Mouse (Mus musculus): ENCODE results near the gene Wapl. TPM values are rescaled to one million over a fixed set of nuclear protein-coding genes. Genes with fewer than 3 reads are reported as not detected.

The Wapl gene
- polyA plus RNA-seq, 1 experiment from 2014 or later, result 10.4 TPM

- no peaks in the 10 kb centered on the region for H3K36me3 ChIP-seq (ENCODE audit: control insufficient read depth, insufficient read depth, low read length)
- H3K27me3 ChIP-seq (replicated peaks; ENCODE audit: control insufficient read depth, insufficient read depth, low read length), result peaks cover 15% of the 10 kb centered on the region
- ATAC-seq, result no peak
- peaks cover 10% of the 10 kb centered on the region for H3K4me1 ChIP-seq (ENCODE audit: control insufficient read depth, insufficient read depth, low read depth, low read length)
- 12% methylated on average over 22 of the region's 22 CpGs for WGBS
- H3K4me2 ChIP-seq (ENCODE audit: low read length), result peak overlapping the region; percentile 85
- H3K4me3 ChIP-seq (ENCODE audit: low read length), result peak overlapping the region; percentile 46
- H3K9ac ChIP-seq (ENCODE audit: low read depth, low read length), result no peak overlapping the region
- no peak overlapping the region for H3K27ac ChIP-seq (ENCODE audit: low read depth, low read length)
- H3K9me3 ChIP-seq (ENCODE audit: control insufficient read depth, low read length), result no peaks in the 10 kb centered on the region
These were observed 12.7 kb upstream of the Wapl start for GRCm38 (mm10) chr14:34660788-34661591.

GRCm38 (mm10) chr14:34661621-34662477 is 11.9 kb upstream of the Wapl start:
- peaks cover 15% of the 10 kb centered on the region for H3K27me3 ChIP-seq (replicated peaks; ENCODE audit: control insufficient read depth, insufficient read depth, low read length)

GRCm38 (mm10) chr14:34662478-34662826 is 11.3 kb upstream of the Wapl start:
- no peaks in the 10 kb centered on the region for H3K9me3 ChIP-seq (ENCODE audit: control insufficient read depth, low read length)
- no peaks in the 10 kb centered on the region for H3K36me3 ChIP-seq (ENCODE audit: control insufficient read depth, insufficient read depth, low read length)
- H3K9ac ChIP-seq (ENCODE audit: low read depth, low read length), result peak overlapping the region; percentile 60
- 7% methylated on average over 4 of the region's 4 CpGs for WGBS
- H3K4me2 ChIP-seq (ENCODE audit: low read length), result peak overlapping the region; percentile 85
- peaks cover 15% of the 10 kb centered on the region for H3K27me3 ChIP-seq (replicated peaks; ENCODE audit: control insufficient read depth, insufficient read depth, low read length)
- H3K4me1 ChIP-seq (ENCODE audit: control insufficient read depth, insufficient read depth, low read depth, low read length), result peaks cover 10% of the 10 kb centered on the region
- peak overlapping the region; percentile 46 for H3K4me3 ChIP-seq (ENCODE audit: low read length)
- no peak overlapping the region for H3K27ac ChIP-seq (ENCODE audit: low read depth, low read length)
- ATAC-seq, result 0 out of 2 replicates have a peak, but pooled peaks have one; percentile 50

More at GRCm38 (mm10) chr14:34661621-34662477, 11.9 kb upstream of the Wapl start:
- Histone ChIP-seq H3K27ac (ENCODE audit: low read depth, low read length) (no peak overlapping the region), H3K4me1 (ENCODE audit: control insufficient read depth, insufficient read depth, low read depth, low read length) (peaks cover 10% of the 10 kb centered on the region), H3K9me3 (ENCODE audit: control insufficient read depth, low read length) (no peaks in the 10 kb centered on the region), H3K4me2 (ENCODE audit: low read length) (peak overlapping the region; percentile 85), H3K4me3 (ENCODE audit: low read length) (peak overlapping the region; percentile 46), H3K36me3 (ENCODE audit: control insufficient read depth, insufficient read depth, low read length) (no peaks in the 10 kb centered on the region), H3K9ac (ENCODE audit: low read depth, low read length) (peak overlapping the region; percentile 60)
- ATAC-seq, result 0 out of 2 replicates have a peak, but pooled peaks have one; percentile 52
- under 1% methylated on average over 37 of the region's 39 CpGs for WGBS

GRCm38 (mm10) chr14:34663381-34663780 is 10.3 kb upstream of the Wapl start:
- Histone ChIP-seq H3K9ac (ENCODE audit: low read depth, low read length) (no peak overlapping the region), H3K9me3 (ENCODE audit: control insufficient read depth, low read length) (no peaks in the 10 kb centered on the region), H3K4me1 (ENCODE audit: control insufficient read depth, insufficient read depth, low read depth, low read length) (peaks cover 10% of the 10 kb centered on the region), H3K27me3 (replicated peaks; ENCODE audit: control insufficient read depth, insufficient read depth, low read length) (peaks cover 15% of the 10 kb centered on the region), H3K36me3 (ENCODE audit: control insufficient read depth, insufficient read depth, low read length) (no peaks in the 10 kb centered on the region), H3K4me3 (ENCODE audit: low read length) (no peak overlapping the region), H3K4me2 (ENCODE audit: low read length) (no peak overlapping the region), H3K27ac (ENCODE audit: low read depth, low read length) (no peak overlapping the region)
- no peak for ATAC-seq
- WGBS, result 74% methylated on average over 1 of the region's 1 CpGs

GRCm38 (mm10) chr14:34669082-34669481 is 4.6 kb upstream of the Wapl start:
- no peaks in the 10 kb centered on the region for H3K36me3 ChIP-seq (ENCODE audit: control insufficient read depth, insufficient read depth, low read length)
- 77% methylated on average over 3 of the region's 3 CpGs for WGBS
- peaks cover 10% of the 10 kb centered on the region for H3K4me1 ChIP-seq (ENCODE audit: control insufficient read depth, insufficient read depth, low read depth, low read length)
- no peak overlapping the region for H3K4me3 ChIP-seq (ENCODE audit: low read length)
- H3K27me3 ChIP-seq (replicated peaks; ENCODE audit: control insufficient read depth, insufficient read depth, low read length), result no peaks in the 10 kb centered on the region
- H3K9ac ChIP-seq (ENCODE audit: low read depth, low read length), result no peak overlapping the region
- H3K4me2 ChIP-seq (ENCODE audit: low read length), result no peak overlapping the region
- H3K9me3 ChIP-seq (ENCODE audit: control insufficient read depth, low read length), result no peaks in the 10 kb centered on the region
- H3K27ac ChIP-seq (ENCODE audit: low read depth, low read length), result no peak overlapping the region
- ATAC-seq, result no peak

GRCm38 (mm10) chr14:34670256-34670655 is 3.5 kb upstream of the Wapl start:
- H3K4me2 ChIP-seq (ENCODE audit: low read length), result no peak overlapping the region
- no peak overlapping the region for H3K9ac ChIP-seq (ENCODE audit: low read depth, low read length)
- no peak overlapping the region for H3K27ac ChIP-seq (ENCODE audit: low read depth, low read length)
- H3K9me3 ChIP-seq (ENCODE audit: control insufficient read depth, low read length), result no peaks in the 10 kb centered on the region
- no peak for ATAC-seq
- H3K36me3 ChIP-seq (ENCODE audit: control insufficient read depth, insufficient read depth, low read length), result no peaks in the 10 kb centered on the region
- H3K4me1 ChIP-seq (ENCODE audit: control insufficient read depth, insufficient read depth, low read depth, low read length), result peaks cover 14% of the 10 kb centered on the region
- 60% methylated on average over 2 of the region's 2 CpGs for WGBS
- no peak overlapping the region for H3K4me3 ChIP-seq (ENCODE audit: low read length)
- H3K27me3 ChIP-seq (replicated peaks; ENCODE audit: control insufficient read depth, insufficient read depth, low read length), result no peaks in the 10 kb centered on the region

GRCm38 (mm10) chr14:34674229-34674791 is 582 bp downstream of the Wapl start:
- peak overlapping the region; percentile 95 for H3K27ac ChIP-seq (ENCODE audit: low read depth, low read length)
- under 1% methylated on average over 45 of the region's 52 CpGs for WGBS
- H3K9ac ChIP-seq (ENCODE audit: low read depth, low read length), result peak overlapping the region; percentile 97
- H3K4me3 ChIP-seq (ENCODE audit: low read length), result peak overlapping the region; percentile 99
- peaks cover 17% of the 10 kb centered on the region for H3K4me1 ChIP-seq (ENCODE audit: control insufficient read depth, insufficient read depth, low read depth, low read length)
- H3K36me3 ChIP-seq (ENCODE audit: control insufficient read depth, insufficient read depth, low read length), result no peaks in the 10 kb centered on the region
- peak overlapping the region; percentile 94 for H3K4me2 ChIP-seq (ENCODE audit: low read length)
- no peaks in the 10 kb centered on the region for H3K9me3 ChIP-seq (ENCODE audit: control insufficient read depth, low read length)
- ATAC-seq, result no peak
- H3K27me3 ChIP-seq (replicated peaks; ENCODE audit: control insufficient read depth, insufficient read depth, low read length), result no peaks in the 10 kb centered on the region

- Histone ChIP-seq H3K4me1 (ENCODE audit: control insufficient read depth, insufficient read depth, low read depth, low read length) (peaks cover 17% of the 10 kb centered on the region), H3K27ac (ENCODE audit: low read depth, low read length) (no peak overlapping the region), H3K4me2 (ENCODE audit: low read length) (peak overlapping the region; percentile 94), H3K9ac (ENCODE audit: low read depth, low read length) (peak overlapping the region; percentile 97), H3K36me3 (ENCODE audit: control insufficient read depth, insufficient read depth, low read length) (no peaks in the 10 kb centered on the region), H3K4me3 (ENCODE audit: low read length) (peak overlapping the region; percentile 99), H3K9me3 (ENCODE audit: control insufficient read depth, low read length) (no peaks in the 10 kb centered on the region), H3K27me3 (replicated peaks; ENCODE audit: control insufficient read depth, insufficient read depth, low read length) (no peaks in the 10 kb centered on the region)
- no peak for ATAC-seq
- WGBS, result 28% methylated on average over 9 of the region's 9 CpGs
These were observed 1.2 kb downstream of the Wapl start for GRCm38 (mm10) chr14:34674932-34675331.

All from hindbrain, embryonic 16.5 days (tissue).